Mouse (Mus musculus) ES-CJ7 (cell line): ENCODE data around the gene Ampd2.

Experiments
- DNase-seq: peaks from one replicate; pipeline ENCODE4 v3.0.0; 2011; ENCODE audit warnings: low read depth, low spot score

Gene Ampd2

DNA sequence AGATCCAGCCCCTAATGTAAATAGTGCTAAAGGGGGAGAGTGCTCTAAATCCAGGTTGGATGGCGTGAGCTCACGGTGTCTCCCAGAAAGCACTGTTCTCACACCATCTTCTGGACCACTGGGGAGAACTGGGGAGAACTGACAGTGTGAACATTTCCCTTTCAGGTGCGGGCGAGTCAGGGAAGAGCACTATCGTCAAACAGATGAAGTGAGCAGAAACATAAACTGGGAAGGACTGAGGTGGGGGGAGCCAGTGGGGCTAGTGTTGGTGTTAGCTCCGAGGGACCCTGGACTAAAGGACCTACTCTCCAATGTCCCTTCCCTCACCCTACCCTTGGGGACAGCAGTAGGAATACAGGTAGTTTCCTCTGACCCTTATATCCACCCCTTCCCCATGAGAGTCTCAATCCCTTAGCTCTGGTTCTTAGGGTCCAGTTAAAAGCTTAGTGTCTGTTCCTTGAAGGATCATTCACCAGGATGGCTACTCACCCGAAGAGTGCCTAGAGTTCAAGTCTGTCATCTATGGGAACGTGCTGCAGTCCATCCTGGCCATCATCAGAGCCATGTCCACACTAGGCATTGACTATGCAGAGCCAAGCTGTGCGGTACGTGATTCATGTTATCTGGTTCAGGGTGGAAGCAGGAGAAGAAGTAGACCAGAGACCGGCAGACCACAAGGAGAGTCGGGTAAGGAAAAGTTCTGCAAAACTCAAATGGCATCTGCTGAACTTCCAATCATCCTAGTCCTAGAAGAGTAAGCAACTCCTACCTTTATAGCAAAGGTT, 8.7 kb upstream of the Ampd2 start:
- no peak for DNase-seq

DNA sequence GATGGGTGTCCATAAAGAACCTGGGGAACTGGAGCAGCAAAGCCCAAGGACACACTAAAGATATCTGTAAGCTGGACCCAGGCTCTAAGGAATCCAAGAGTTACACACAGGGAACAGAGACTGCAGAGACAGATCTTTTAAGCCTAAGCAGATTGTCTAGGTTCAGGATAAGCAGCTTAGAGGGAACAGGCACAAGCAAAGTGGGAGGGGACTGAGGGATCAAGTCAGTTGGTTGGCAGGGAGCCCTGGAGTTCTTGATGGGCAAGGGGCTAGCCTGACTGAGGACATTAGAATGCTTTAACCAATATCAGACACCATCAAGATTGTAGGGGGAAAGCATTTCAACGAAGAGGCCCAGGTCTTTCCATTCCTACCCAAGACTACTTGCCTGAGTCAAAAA, 7.7 kb upstream of the Ampd2 start:
- DNase-seq: no peak

DNA sequence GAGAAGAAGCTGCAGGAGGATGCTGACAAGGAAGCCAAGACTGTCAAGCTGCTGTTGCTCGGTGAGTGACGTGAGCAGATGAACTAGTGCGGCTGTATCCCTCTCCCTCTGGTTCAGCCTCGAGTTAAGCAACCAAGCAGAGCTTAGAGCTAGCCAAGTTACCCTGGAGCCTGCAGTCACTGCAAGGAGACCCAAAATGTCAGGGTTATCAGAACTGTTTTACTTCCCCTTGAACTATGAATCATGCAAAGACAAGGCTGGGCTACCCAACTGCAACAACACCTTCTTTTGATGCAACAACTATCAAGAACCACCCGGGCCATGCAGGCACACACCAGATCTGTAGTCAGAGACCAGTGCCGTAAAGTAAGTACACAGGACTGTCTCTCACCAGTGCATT, 6.9 kb upstream of the Ampd2 start:
- DNase-seq: no peak

DNA sequence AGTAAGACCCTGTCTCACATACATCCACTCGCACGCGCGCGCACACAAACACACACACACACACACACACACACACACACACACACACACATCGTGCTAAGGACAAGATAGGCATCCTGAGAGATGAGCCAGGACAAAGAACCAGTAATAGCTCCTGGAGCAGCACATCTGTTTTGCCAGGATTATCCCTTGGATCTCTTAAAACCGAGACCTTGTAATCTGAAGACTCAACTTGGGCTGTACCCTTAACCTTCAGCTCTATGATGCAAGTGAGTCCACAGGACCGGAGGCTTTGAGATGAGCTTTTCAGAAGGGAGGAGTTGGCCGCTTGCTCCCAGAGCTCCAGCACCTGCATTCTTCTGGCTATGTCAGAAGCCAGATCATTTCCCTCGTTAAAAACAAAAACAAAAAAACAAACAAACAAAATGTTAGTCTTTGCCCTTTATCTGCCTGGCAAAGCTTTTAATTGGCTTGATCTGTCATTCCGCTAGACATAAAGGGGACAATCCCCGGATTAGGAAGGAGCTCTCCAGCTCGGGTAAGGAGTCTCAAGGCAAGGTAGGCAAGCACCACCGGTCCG, 6.2 kb upstream of the Ampd2 start, which contains the start of gene Gnat2:
TSS of gene Gnat2 (plus strand) at position 254 of the 580 bp plus-strand sequence.
- no peak for DNase-seq

DNA sequence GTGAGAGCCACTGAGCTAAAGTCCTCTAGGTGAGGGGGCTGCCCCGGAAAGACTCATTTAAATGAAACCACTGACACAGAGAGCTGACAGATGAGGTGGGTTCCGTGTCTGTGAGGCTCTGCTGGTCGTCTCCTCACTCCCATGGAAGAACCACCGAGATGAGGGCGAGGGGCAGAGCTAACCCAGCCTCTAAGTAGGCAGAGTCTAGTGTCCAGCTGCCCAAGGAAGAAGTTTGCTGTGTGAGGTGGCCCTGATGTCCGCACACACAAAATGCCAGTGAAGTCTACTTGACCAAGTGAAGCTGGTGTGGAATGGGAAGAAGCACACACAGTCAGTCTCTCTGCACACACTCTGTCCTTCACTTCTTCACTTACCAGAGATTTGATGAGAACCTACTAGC, 5.6 kb upstream of the Ampd2 start:
- no peak for DNase-seq

DNA sequence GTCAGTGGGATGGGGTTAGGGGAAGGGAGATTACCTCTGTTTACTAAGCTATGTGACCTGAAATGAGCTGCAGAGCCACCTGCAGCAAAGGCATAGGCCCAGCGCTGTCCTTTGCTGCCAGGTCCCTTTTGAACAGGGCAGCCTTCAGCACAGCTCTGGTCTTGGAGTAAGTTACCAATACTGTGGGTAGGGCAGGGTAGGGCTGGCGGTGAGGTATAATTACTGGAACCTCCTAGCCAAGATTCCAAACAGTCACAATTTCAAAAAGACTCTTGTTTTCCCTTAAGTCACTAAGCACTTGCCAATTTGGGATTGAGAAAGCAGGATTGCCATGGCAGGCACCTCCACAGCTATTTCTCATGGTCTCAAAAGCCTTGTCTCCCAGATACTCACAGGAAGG, 4.1 kb upstream of the Ampd2 start:
- DNase-seq: no peak

DNA sequence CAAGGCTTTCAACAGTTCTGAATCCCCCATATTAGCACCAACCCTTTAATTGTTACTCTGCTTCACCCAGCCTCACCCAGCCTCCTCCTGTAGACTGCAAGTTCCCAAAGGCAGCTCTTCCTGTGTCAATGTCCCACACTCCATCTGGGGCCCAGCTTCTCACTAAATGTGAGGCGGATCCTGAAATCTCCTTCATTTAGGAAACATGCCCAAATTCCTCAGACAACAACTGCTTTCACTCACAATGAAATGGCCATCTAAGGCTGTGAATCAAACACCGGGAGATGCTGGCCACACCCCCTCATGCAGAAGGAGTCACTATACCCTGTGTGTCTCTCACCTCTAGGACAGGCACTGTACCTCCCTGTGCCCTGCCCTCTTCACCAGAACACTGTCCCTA, 3.5 kb upstream of the Ampd2 start:
- peak; percentile 23 for DNase-seq

DNA sequence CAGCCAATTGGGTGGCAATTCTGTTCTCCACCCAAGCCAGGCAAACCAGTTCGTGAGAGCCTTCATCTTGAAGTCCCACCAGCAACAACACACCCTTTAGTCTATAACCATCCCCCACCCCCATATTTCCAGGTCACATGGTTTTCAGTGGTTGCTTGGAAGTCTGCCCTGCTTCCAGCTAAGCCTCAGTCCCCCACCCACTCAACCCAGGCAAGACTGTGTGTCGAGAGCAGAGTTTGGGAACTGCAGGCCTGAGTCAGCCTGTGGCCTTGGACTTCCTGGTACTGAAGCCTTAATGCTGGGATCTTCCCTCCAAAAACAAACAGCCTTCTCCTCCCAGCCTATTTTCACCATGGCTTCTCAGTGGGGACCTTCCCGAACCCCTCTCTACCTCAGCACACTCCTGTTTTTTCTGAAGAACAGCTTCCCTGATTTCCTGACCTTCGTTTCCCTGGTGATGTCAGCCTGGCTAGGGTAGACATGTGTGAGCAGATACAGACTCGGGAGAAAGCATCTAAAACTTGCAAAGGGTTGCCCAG, 2.5 kb upstream of the Ampd2 start:
- DNase-seq: no peak

DNA sequence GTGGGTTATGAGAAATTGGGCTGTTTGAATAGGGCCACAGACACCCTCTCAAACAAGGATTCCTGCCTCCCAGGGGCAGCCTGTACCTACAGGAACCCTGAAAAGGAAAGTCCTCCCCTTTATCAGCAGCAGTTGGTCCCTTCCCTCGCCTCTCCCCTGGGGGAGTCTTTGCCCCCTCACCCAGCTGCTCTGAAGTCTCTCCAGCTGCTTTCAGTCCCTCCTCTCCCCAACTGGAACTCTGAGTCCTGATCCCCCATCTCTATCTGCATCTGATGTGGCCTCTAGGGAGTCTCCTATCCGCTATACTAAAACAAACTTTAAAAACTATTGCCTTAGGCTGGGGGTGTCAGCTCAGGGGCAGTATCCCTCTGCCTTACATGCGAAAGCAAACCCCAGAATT, 878 bp upstream of the Ampd2 start:
- DNase-seq: no peak

DNA sequence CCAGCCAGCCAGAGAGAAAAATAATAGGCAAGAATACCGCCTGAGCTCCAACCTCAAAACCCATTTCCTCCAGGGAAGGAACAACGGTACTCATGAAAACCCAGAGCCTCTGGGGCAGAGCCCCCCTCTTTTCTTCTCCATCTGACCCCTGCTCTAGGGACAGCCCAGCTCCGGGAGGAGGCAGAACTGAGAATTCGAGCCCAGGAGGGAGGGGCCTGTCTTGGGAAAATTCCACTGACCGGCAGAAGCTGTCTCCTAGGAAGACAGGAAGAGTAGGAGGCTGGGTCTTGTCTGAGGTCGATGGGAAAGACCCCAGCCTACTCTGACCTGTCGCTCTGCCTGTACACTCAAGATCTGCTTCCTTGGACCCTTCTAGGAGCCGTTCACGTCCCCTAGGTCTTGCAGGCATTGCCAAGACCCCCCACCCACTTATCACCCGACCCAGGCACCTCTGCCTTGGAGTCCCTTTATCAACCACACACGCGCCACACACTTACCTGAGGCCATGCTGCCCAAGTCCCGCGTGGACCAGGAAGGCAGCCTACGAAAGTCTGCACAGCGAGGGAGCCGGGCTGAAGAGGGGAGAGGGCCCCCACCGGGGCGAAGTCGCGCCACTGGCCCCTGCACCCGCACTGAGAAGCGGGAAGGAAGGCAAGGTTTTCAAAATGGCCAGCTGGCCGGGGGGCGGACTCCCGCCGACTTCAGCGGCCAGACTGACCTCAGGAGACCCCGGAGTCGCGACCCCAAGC, 556 bp downstream of the Ampd2 start:
- peak; percentile 34 for DNase-seq

DNA sequence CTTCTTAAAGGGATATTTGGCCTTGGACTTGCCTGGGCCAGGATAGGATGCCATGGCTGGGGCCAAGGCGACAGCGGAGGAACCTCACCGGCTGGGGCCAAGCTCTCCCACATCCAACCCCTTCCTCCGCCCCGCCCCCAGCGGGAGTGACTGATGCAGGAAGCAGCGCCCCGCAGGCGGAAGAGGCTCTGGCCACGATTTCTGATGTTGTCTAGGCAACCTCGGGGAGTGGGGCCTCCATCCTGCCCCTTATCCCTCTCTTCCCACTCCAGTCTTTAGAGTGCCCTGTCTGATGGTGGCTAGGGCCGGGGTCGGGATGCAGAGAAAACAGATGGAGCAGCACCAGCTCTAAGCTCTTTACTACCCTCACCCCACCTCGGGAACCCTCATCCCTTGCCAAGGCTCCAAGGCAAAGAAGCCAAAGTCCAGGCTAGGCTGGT, 1.1 kb downstream of the Ampd2 start:
- peak; percentile 79 for DNase-seq

DNA sequence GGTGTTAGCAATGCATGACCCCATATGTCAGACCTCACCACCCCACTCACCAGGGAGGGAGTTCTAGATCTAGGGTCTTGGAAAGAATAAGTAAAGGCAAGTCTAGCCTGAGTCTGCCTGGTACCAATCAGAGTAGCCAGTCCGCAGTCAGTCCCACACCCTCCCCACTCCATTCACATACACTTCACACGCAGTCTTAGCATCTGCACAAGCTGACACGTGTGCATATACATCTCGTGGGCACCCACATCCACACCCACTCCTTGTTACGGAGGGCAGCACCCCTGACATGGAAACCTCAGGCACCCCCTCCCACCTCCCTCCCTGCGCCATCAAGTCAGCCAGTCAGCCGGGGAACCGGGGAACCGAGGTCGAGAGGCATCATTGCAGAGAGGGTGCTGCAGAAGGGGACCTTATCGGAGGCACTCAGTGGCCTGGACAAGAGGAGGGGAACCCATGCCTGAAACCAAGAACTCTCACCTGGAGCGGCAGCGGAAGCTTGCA, 1.6 kb downstream of the Ampd2 start:
- no peak for DNase-seq

DNA sequence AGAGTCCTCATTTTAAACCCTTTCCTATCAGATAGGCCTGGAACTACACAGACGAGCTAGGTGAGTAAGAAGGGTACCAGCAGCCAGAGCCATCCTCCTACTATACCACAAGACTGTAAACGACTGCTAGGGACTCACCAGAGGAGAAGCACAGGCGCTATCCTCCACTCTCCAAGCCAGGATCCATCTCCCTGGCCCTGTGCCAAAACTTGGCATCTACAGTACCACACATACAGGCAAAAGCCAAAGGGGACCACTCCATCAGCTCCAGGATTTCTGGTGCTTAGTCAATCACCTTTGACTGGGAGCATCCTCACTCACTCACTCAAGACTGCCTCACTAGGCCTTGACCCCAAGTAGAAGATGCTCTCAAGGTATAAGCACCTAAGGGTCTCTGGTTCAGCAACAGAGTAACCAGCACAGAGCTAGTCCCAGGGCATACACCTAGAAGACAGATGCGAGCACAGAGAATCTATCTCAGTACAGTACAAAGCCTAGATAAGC, 2.5 kb downstream of the Ampd2 start:
- no peak for DNase-seq

DNA sequence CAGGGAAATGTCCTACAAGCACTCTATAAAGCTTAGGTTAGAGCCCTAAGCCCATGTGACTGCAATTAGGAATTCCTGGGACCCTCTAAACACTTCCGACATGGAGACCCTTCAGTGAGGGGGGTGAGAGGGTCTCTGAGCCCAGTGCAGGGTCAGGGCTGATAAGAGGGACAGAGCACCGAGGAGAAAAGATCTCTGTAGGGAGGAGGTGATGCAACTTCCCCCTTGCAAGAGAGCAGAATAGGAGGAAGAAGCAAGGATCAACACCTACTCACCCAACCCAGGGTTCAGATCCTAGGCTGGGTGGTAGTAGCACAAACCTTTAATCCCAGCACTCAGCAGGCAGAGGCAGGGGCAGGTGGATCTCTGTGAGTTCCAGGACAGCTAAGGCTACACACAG, 3.3 kb downstream of the Ampd2 start:
- DNase-seq: no peak

DNA sequence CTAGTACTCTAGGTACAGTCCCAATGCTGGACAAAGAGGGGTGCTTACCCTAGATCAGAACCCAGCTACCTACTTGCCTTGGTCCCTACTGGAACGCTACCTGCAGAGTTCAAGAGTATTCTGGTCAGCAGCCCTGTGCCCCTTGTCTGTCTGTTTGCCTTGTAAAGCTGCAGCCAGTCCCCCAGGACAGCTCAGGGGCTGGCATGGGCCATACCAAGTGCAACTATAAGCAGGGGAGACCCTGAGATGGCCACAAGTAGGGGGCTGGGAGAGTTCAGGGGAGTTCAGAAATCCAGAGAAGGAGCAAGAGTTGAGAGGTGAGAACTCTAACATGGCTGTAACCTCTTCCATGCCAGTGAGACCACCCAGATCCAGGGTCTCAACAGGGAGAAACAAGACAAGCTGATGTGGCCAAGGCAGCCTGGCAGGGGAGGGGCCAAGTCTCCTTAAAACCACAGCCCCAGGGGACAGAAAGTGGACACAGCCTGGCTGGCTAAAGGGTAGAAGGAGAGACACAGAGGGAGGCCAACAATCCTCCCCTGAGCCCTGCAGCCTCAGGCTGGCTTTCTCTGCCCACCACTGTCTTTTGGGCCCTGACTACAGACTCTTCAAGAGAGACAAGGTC, 4.1 kb downstream of the Ampd2 start:
- DNase-seq: no peak

DNA sequence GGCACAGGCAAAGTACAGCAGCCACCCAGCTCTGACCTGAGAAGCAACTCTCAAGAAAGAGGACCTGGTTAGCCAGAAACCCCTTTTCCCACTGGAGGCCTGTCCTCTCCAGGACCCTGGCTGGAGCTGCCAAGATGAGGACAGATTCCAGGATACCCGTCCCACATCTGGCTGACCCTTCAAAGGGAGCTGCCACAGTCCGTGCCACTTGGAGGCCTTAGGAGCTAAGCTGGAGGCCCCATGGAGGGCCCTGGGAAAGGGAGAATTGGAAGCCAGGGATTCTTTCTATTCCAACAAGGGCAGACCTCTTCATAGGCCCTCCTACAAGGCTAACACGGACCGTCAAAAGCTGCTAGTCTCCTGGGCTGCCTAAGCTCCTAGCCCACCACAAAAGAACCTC, 4.8 kb downstream of the Ampd2 start:
- no peak for DNase-seq

DNA sequence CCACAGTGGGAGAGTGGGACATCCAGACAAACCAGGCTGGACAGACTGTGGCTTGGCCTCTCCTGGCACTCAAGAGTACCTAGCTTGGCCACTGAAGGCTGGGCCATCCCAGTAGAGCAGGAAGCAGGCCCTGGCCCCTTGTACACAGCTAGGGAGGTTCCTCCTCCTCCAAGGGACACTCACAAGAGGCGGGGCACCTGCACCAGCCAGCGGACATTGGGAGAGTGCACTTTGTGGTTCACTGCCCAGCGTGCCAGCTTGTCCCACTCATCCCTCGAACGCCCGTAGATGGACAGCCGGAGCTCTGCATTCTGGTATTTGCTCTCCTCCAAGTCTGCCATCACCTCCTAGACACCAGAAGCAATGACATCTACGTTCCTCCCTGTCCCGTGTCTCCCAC, 9.6 kb downstream of the Ampd2 start:
- DNase-seq: no peak

DNA sequence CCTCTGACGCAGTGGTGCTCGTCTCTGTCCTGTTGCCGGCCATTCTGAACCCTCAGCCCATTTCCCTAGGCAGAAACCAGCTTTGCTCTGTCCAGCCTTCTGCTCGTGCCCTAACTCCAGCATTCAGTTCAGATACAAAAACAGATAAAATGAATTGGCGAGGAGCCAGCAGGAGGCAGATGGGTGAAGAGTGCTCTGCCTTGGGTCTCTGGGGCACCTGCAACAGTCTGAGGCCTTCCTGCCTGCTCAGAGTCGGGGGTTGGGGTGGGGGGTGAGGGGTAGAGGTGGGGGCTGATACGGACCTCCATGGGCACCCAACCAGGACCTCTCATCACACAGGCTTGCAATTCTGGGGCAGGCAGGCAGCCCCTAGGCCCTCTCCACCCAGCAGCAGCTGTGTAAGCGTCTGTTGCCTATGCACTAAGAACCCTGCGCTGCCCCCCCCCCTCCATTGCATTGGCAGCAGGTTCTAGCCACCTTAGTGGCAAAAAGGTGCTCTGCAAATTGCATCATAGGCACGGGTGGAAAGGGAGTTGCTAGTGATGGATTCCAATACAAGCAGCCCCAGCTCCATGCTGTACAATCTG, 13.4 kb downstream of the Ampd2 start:
- no peak for DNase-seq

DNA sequence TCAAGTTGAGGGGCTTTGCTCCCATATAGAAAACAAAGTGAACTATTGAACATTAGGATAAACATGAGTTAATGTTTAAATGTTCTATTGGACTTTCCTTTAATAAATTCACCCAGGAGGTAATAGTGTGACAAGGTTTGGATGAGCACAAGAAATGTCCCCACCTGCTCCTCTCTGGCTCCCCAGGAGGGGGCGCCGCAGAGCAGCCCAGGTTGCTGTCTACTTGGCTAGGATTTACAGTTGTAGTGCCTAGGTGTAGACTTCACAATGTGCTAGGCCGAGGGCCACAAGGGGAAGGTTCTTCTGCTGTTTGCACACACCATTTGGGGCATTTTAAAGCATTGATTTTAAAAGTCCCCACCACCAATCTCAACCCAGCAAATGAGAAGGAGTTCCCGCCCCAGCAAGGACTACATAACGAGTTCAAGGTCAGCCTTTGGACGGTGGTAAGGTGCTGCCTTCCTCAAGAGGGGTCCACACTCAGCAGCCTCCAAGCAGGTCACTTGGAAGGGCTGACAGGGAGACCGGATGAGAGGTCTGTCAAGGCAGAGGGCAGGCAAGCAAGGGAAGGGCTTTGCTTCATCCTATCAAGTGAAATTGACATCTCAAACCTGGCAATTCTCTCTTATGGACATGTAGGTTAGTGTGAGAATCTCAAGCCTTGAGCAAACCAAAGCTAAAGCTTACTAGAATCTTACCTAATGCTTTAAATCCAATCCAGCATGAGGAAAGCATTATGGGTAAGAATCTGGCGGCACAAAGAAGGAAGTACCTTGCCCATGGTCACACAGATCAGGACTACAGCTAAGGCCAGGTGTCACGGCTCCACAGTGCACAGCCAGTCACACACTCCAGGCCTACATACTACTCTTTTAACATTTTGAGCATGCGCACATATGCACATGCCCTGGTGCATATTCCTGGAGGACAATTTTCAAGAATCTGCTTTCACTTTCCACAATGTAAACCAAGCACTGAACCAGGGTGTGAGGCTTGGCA, 15.9 kb downstream of the Ampd2 start:
- DNase-seq: peak; percentile 57
